In genomic region chrX:134533346-134533745, GRCm38 (mm10) we compare ENCODE assay signal across 46 mouse cellular contexts. TPM values are rescaled to one million over a fixed set of nuclear protein-coding genes. Genes with fewer than 3 reads are reported as not detected.
"Had no signal": no experiment of that assay in that cellular context is flagged by ENCODE, and none has a peak within 500 bp of the region (broad histone marks: within the 10 kb centered on the region; RNA-seq: fewer than 3 reads in every experiment).

No protein-coding gene starts in this region.

- H3K27me3 ChIP-seq: heart, embryonic 12.5 days; heart, embryonic 13.5 days; heart, embryonic 15.5 days; hindbrain, embryonic 12.5 days; hindbrain, embryonic 13.5 days; hindbrain, embryonic 15.5 days; intestine, embryonic 15.5 days; kidney, embryonic 15.5 days had no signal

- ATAC-seq: hindbrain, embryonic 16.5 days; hindbrain, postnatal 0 days; inflammation-experienced regulatory T-cells, adult 6 months; intestine, embryonic 15.5 days; intestine, embryonic 16.5 days; intestine, postnatal 0 days had no signal

- H3K36me3 ChIP-seq: hindbrain, embryonic 12.5 days; hindbrain, embryonic 13.5 days; hindbrain, embryonic 15.5 days; intestine, embryonic 15.5 days had no signal

- H3K9me3 ChIP-seq: heart, embryonic 10.5 days; heart, embryonic 12.5 days; heart, embryonic 13.5 days; heart, embryonic 15.5 days; hindbrain, embryonic 10.5 days; hindbrain, embryonic 12.5 days; hindbrain, embryonic 13.5 days; hindbrain, embryonic 15.5 days; intestine, embryonic 15.5 days; kidney, embryonic 15.5 days had no signal

- H3K27ac ChIP-seq: heart, embryonic 10.5 days; heart, embryonic 13.5 days; heart, embryonic 15.5 days; hindbrain, embryonic 10.5 days; hindbrain, embryonic 12.5 days; hindbrain, embryonic 13.5 days; hindbrain, embryonic 14.5 days; hindbrain, embryonic 15.5 days; hindbrain, postnatal 0 days; intestine, embryonic 15.5 days; kidney, embryonic 15.5 days; kidney, postnatal 0 days; left cerebral cortex, adult 2 months had no signal

- H3K9ac ChIP-seq: heart, embryonic 12.5 days; heart, embryonic 13.5 days; heart, embryonic 15.5 days; hindbrain, embryonic 12.5 days; hindbrain, embryonic 13.5 days; hindbrain, embryonic 14.5 days; hindbrain, embryonic 15.5 days; intestine, embryonic 15.5 days; kidney, embryonic 15.5 days had no signal

- H3K4me2 ChIP-seq: heart, embryonic 11.5 days; heart, embryonic 12.5 days; heart, embryonic 13.5 days; heart, embryonic 15.5 days; hindbrain, embryonic 12.5 days; hindbrain, embryonic 13.5 days; hindbrain, embryonic 14.5 days; hindbrain, embryonic 15.5 days; intestine, embryonic 15.5 days; kidney, embryonic 15.5 days had no signal

- H3K4me1 ChIP-seq: heart, embryonic 10.5 days; heart, embryonic 12.5 days; heart, embryonic 13.5 days; heart, embryonic 15.5 days; hindbrain, embryonic 10.5 days; hindbrain, embryonic 12.5 days; hindbrain, embryonic 13.5 days; hindbrain, embryonic 15.5 days; intestine, embryonic 15.5 days; kidney, embryonic 15.5 days had no signal

- DNase-seq: heart, postnatal 10 days; heart, postnatal 14 days; heart, postnatal 36 days; heart, postnatal 4 days; kidney, adult 11 months; kidney, adult 18-20 months; kidney, adult 2 months; kidney, adult 8-10 months; kidney, adult 9 months; kidney, postnatal 10 days; kidney, postnatal 14 days; kidney, postnatal 25 days; kidney, postnatal 36 days; kidney, postnatal 4 days; layer of hippocampus, adult 9-11 months; layer of hippocampus, postnatal 36 days had no signal

- H3K4me3 ChIP-seq: heart, embryonic 10.5 days; heart, embryonic 12.5 days; heart, embryonic 13.5 days; heart, embryonic 15.5 days; hindbrain, embryonic 10.5 days; hindbrain, embryonic 12.5 days; hindbrain, embryonic 13.5 days; hindbrain, embryonic 15.5 days; intestine, embryonic 15.5 days; kidney, embryonic 15.5 days; left cerebral cortex, adult 2 months had no signal

RNA-seq across cellular contexts. Expression of gene Taf7l, which starts 57.1 kb away (rescaled TPM):
- total RNA-seq: heart, postnatal 10 days; heart, postnatal 14 days; heart, postnatal 25 days; heart, postnatal 36 days; heart, postnatal 4 days; hematopoietic stem cell, adult 5-6 weeks; hindbrain, postnatal 0 days; layer of hippocampus, adult 18-20 months; layer of hippocampus, postnatal 10 days; layer of hippocampus, postnatal 14 days; layer of hippocampus, postnatal 36 days; left cerebral cortex, adult 18-20 months had no signal
- polyA plus RNA-seq: heart, embryonic 10.5 days; heart, embryonic 11.5 days; heart, embryonic 12.5 days; heart, embryonic 13.5 days; heart, embryonic 14.5 days; heart, embryonic 15.5 days; heart, embryonic 16.5 days; heart, postnatal 0 days; hindbrain, embryonic 10.5 days; hindbrain, embryonic 12.5 days; hindbrain, embryonic 15.5 days; inflammation-experienced regulatory T-cells, adult 6 months; intestine, embryonic 15.5 days; intestine, embryonic 16.5 days; intestine, postnatal 0 days; kidney, adult 2 months; kidney, embryonic 14.5 days; kidney, embryonic 15.5 days; kidney, postnatal 0 days; large intestine, adult 2 months had no signal
